Mouse (Mus musculus) bone marrow, adult 2 months (tissue): Measurements from ENCODE around the gene Gm42421. TPM values are rescaled to one million over a fixed set of nuclear protein-coding genes. Genes with fewer than 3 reads are reported as not detected.

Experiments used
- H3K27ac ChIP-seq: fragments of 200-500 bp; 2 replicates; pipeline ENCODE4 v1.5.1; 2012; ENCODE audit warnings: low read depth, mild to moderate bottlenecking, control low read depth, inconsistent platforms, low read length; ENCODE audit not compliant: control insufficient read depth, poor library complexity, insufficient read depth
- H3K4me1 ChIP-seq: fragments of 200-500 bp; 2 replicates; pipeline ENCODE4 v1.6.1; 2011; ENCODE audit warnings: low read length; ENCODE audit not compliant: control insufficient read depth, insufficient read depth
- H3K4me3 ChIP-seq: fragments of 200-500 bp; replicated peaks from 2 replicates; pipeline ENCODE3; 2011; ENCODE audit warnings: mild to moderate bottlenecking, low read depth, low read length, control low read depth; ENCODE audit not compliant: control insufficient read depth
- CTCF ChIP-seq: fragments of 200-500 bp; IDR thresholded peaks from 2 replicates; pipeline ENCODE4 v1.5.1; 2011; ENCODE audit warnings: low read length, control low read depth; ENCODE audit not compliant: control insufficient read depth, insufficient read depth
- POLR2A ChIP-seq: fragments of 200-500 bp; IDR thresholded peaks from 2 replicates; pipeline ENCODE4 v1.6.1; 2011; ENCODE audit warnings: low read depth, mild to moderate bottlenecking, control low read depth, low read length, borderline replicate concordance; ENCODE audit not compliant: control insufficient read depth
- WGBS: fragments of 180-500 bp; shearing (Covaris S2); methylation state at CpG from one replicate; pipeline ENCODE4 v1.1.7; 2018; 5-methylcytosine and 5-hydroxymethylcytosine counted together
- polyA plus RNA-seq: library from polyadenylated mRNA; stranded (reverse); fragments of >200 nt; gene quantifications from 2 replicates; pipeline ENCODE4 v1.2.4, GENCODE M21; 2011; ENCODE audit warnings: low replicate concordance; ENCODE audit not compliant: missing spikeins, insufficient read depth, insufficient read length

Gene Gm42421
- polyA plus RNA-seq, 1 experiment, result 4.5 TPM

DNA sequence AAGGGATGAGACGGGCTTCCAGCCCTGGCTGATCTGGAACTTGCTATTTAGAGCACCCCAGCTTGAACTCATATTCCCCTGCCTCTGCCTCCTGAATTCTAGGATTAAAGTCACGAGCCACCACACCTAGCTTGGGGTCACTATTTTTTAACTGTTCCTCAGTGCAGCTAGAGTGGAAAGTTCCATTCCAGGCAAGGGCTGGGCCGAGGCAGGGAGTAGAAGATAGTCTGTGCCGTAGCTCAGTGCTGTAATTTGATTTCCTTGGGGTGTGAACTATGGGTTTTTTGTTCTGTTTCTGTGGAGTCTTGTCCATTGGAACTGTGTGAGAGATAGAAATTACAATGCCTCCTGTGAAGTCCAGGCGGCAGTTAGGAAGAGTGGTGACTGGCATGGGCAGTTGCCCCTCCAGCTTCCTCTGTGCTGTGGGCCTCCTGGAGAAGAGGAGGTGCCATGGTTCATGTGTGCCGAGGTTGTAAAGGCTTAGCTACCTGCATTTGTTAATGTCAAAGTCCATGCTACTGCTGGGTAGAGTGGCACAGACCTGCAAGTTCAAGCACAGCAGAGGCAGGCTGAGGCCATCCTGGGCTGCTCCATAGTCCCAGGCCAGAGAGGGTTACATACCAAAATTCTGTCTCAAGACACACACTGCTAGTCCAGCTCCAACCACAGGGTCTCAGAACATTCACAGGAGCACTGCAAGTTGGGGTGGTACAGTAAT lies 4.0 kb downstream of the Gm42421 start:
- TF ChIP-seq CTCF, result no peak
- no peak for TF ChIP-seq POLR2A
- Histone ChIP-seq H3K4me1 (no peaks in the 10 kb centered on the region), H3K27ac (no peak overlapping the region), H3K4me3 (no peak overlapping the region)
- 82% methylated on average over 6 of the region's 6 CpGs for WGBS

DNA sequence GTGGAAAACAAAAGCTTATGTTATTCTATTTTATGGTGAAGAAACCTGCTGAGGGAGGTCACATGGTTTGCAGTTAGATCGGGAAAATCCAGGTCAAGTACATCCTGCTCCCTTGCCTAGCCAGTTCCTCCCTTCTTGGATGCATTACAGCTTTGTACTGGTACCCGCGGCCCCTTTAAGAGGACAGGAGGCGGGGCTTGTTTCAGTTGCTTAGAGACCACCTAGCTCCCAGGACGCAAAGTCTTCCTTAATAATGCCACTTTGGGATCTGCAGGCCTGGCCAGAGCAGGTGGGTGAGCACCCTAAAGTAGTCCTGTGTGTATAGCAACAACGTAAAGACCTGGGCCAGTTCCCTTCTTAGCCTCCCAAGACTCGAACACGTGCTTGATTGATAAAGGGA lies 4.9 kb downstream of the Gm42421 start, which contains the start of gene Rsph10b:
Rsph10b (plus strand) TSS at position 205 of the 400 bp plus-strand sequence.
- Histone ChIP-seq H3K27ac (no peak within 1 kb of the TSS), H3K4me3 (no peak within 1 kb of the TSS), H3K4me1 (no peaks in the 10 kb centered on the region)
- no peak for TF ChIP-seq POLR2A
- TF ChIP-seq CTCF, result no peak
- WGBS, result 67% methylated on average over 8 of the region's 8 CpGs

DNA sequence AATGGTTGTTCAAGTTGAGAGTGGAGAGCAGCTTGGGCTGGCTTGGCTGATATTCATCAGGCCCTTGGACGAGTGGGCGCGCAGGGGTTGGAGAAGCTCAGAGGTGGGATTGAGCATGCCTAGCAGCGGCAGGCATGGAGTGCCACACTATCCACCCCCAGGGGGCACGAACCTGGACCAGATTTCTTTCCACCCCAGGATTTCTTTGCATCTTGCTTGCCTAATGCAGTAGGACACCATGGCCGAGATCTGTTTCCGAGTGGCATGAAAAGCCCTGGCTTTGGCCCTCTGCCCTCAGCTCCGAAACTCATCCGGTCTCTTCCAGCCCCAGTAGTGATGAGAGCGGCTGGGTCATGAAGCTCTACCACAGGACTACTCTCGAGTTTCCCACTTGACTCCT lies 5.4 kb downstream of the Gm42421 start:
- Histone ChIP-seq H3K4me3 (no peak overlapping the region), H3K4me1 (no peaks in the 10 kb centered on the region), H3K27ac (no peak overlapping the region)
- 91% methylated on average over 11 of the region's 11 CpGs for WGBS
- TF ChIP-seq POLR2A (no peak), CTCF (no peak)

DNA sequence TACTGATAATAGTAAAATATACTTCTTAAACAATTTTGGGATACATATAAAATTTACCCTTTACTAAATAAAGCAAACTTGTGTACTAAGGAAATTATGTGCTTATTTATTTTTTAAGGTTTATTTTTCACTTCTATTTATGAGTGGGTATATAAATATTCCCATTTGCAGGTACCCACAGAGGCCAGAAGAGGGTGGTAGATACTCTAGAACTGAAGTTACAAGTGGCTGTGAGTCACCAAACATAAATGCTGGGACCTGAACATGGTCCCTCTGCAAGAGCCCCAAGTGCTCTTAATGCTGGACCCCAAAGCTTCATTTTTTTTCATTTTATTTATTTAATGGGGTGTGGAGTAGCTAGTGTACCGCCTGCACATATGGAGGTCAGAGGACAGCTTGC lies 5.9 kb downstream of the Gm42421 start:
- no peak overlapping the region for H3K4me3 ChIP-seq
- no peak for TF ChIP-seq CTCF
- TF ChIP-seq POLR2A, result no peak
- H3K4me1 ChIP-seq, result no peaks in the 10 kb centered on the region
- no peak overlapping the region for H3K27ac ChIP-seq
- 87% methylated on average over 1 of the region's 1 CpGs for WGBS

DNA sequence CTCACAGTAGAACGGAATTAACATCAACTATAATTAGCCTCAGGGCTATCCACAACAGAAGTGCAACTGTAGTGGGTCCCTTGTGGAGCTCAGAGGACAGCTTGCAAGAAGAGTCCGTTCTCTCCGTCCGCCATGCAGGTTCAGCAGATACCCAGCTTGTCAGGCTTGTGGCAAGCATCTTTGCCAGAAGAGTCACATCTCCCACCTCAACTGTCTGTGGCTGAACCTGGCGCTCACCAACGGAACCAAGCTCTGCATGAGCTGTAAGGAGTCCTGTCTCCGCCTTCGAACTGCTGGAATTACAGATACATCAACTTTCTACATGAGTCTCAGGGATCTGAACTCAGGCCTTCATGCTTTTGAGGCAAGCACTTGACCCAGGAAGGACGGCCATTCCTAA lies 8.2 kb downstream of the Gm42421 start:
- no peak overlapping the region for H3K4me3 ChIP-seq
- no peaks in the 10 kb centered on the region for H3K4me1 ChIP-seq
- no peak overlapping the region for H3K27ac ChIP-seq
- 81% methylated on average over 9 of the region's 9 CpGs for WGBS
- TF ChIP-seq POLR2A (no peak), CTCF (no peak)

DNA sequence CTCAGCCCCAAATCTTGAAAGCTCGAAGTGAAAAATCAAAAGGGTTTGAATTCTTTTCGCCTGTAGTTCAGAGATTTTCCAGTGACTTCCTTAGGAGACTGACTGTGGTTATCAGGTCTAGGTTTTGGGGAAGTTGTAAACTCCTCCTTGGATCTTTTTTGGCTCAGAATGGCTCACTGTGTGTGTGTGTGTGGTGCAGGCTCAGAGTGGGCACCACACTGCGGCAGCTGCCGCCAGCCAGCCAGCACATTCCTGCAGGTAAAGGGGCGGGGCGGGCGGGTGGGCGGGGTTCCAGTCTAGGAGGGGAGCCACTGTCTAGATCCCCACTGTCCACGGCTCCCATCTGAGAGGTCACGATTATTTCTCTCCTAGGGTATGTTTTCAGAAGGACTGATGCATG lies 13.6 kb downstream of the Gm42421 start:
- WGBS, result 8% methylated on average over 10 of the region's 10 CpGs
- Histone ChIP-seq H3K27ac (no peak overlapping the region), H3K4me1 (no peaks in the 10 kb centered on the region), H3K4me3 (no peak overlapping the region)
- TF ChIP-seq CTCF (no peak), POLR2A (no peak)

DNA sequence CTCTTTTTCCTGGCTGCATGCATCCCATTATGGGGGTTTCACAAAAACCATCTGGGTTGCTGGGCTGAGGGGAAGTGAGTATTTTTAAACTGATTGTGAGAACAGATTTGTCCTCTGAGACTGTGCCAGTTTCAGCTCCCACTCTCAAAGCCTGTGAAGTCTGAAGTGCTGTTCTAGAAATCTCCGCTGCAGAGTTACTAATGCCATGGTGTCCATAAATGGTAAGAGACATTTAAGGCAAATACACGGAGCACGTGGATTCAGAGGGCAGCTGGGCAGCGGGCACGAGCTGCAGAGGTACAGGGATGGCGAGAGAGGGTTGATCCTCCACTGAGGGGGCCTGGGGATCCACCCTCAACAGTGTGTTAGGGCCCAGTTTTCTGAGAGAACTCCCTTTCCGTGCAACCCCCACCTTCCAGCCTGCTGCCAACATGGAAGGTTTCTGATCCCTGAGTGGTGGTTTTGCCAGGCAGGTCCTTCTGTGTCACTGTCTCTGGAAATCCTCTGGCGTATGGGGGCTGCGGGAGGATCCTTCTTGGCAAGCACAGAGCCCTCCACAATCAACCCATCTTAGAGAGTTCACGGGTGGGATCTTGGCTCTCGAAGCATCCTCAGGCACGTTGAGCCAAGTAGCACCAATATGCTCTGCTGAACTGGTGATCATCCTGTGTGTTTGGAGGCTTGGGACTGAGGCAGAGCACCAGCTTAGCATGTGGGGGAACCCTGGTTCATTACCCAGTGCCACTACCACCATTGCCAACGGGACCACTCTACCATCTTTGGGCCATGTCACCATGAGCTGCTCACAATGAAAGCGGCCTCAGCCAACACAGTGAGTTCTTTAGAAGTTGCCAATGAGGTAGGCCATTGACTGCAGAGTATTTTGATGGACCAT lies 15.5 kb downstream of the Gm42421 start:
- H3K4me1 ChIP-seq, result no peaks in the 10 kb centered on the region
- no peak overlapping the region for H3K4me3 ChIP-seq
- TF ChIP-seq POLR2A, result no peak
- TF ChIP-seq CTCF, result no peak
- WGBS, result 83% methylated on average over 14 of the region's 14 CpGs
- H3K27ac ChIP-seq, result no peak overlapping the region

DNA sequence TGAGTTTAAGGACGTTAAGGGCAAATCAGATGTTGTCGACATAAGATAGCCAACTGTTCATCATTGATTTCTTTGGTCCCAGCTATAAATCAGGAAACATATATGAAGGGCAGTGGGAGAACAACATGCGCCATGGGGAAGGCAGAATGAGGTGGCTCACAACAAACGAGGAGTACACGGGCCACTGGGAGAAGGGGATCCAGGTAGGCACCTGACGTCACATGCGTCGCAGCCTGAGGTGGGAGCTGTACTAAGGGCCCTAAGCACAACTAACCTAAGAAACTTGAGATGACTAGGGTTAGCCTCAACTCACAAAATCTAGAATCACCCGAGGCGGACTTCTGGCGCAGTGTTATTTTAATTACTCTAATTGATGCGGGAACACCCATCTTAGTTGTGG lies 20.4 kb downstream of the Gm42421 start:
- TF ChIP-seq POLR2A, result no peak
- no peak for TF ChIP-seq CTCF
- Histone ChIP-seq H3K27ac (no peak overlapping the region), H3K4me3 (no peak overlapping the region), H3K4me1 (no peaks in the 10 kb centered on the region)
- WGBS, result 83% methylated on average over 12 of the region's 12 CpGs

DNA sequence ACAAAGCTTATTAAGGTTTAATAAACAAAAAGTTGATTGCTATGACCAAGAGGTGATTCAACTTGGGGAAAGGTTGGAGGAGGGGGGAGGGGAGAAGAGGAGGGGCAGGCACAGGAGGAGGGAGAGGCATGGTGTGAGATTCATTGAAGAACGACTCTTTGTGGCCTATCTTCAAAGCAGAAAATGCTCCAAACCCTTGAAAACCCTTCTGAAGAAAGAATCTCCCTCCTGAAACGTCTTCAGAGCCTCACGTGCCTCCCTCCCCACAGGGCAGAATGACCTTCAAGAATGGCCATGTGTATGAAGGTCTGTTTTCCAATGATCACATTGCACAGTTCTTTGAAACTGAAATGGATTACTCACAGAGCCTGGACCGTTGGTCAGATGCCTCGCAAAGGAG lies 22.0 kb downstream of the Gm42421 start:
- Histone ChIP-seq H3K4me3 (no peak overlapping the region), H3K4me1 (no peaks in the 10 kb centered on the region), H3K27ac (no peak overlapping the region)
- WGBS, result 58% methylated on average over 5 of the region's 5 CpGs
- TF ChIP-seq POLR2A, result no peak
- TF ChIP-seq CTCF, result no peak
